Mouse (Mus musculus) ES-Bruce4 (cell line): ENCODE measurements at regions not wholly inside any gene's neighbourhood (a gene's known extent, or its start where the extent isn't known, plus 50 kb on each side); places are given as distances from the start of the nearest gene placed in this dataset.

Experiments
- H3K27ac ChIP-seq: 2 replicates; pipeline ENCODE4 v1.5.1; 2012; ENCODE audit warnings: low read length, inconsistent platforms; ENCODE audit not compliant: insufficient read depth
- H3K27me3 ChIP-seq: 2 replicates; pipeline ENCODE4 v1.6.1; 2012; ENCODE audit warnings: mild to moderate bottlenecking, low read length, inconsistent platforms; ENCODE audit not compliant: control insufficient read depth, poor library complexity, insufficient read depth, severe bottlenecking
- H3K36me3 ChIP-seq: 2 replicates; pipeline ENCODE4 v1.6.1; 2012; ENCODE audit warnings: inconsistent platforms, mild to moderate bottlenecking, low read length, moderate library complexity; ENCODE audit not compliant: control insufficient read depth, poor library complexity, insufficient read depth, severe bottlenecking
- H3K4me1 ChIP-seq: one replicate; pipeline ENCODE4 v1.8.1; 2011; ENCODE audit warnings: low read length; ENCODE audit not compliant: control insufficient read depth, insufficient read depth
- H3K4me3 ChIP-seq: 2 replicates; pipeline ENCODE4 v1.5.1; 2011; ENCODE audit warnings: low read depth, mild to moderate bottlenecking, low read length
- H3K9ac ChIP-seq: 2 replicates; pipeline ENCODE4 v1.6.1; 2012; ENCODE audit warnings: low read depth, mild to moderate bottlenecking, inconsistent platforms; ENCODE audit not compliant: poor library complexity, severe bottlenecking
- H3K9me3 ChIP-seq: replicated peaks from 2 replicates; pipeline ENCODE4 v1.6.1; 2012; ENCODE audit warnings: mild to moderate bottlenecking, low read length, inconsistent platforms; ENCODE audit not compliant: control insufficient read depth, poor library complexity, insufficient read depth, severe bottlenecking
- CTCF ChIP-seq: IDR thresholded peaks from one replicate; pipeline ENCODE4 v1.8.1; 2011; ENCODE audit warnings: low read depth, low read length
- EP300 ChIP-seq: IDR thresholded peaks from 2 replicates; pipeline ENCODE4 v1.6.1; 2011; ENCODE audit warnings: low read depth, low read length; ENCODE audit not compliant: insufficient read depth
- POLR2A ChIP-seq: IDR thresholded peaks from one replicate; pipeline ENCODE4 v1.8.1; 2011; ENCODE audit warnings: low read length; ENCODE audit not compliant: insufficient read depth

- Histone ChIP-seq H3K27me3 (no peaks in the 10 kb centered on the region), H3K4me1 (no peaks in the 10 kb centered on the region), H3K36me3 (no peaks in the 10 kb centered on the region), H3K4me3 (no peak overlapping the region), H3K27ac (no peak overlapping the region), H3K9me3 (no peaks in the 10 kb centered on the region), H3K9ac (no peak overlapping the region)
- TF ChIP-seq CTCF, result no peak
- TF ChIP-seq POLR2A, result no peak
- TF ChIP-seq EP300, result no peak
Observed at GRCm38 (mm10) chr4:45719564-45719963, 79.3 kb upstream of the Aldh1b1 start.

DNA sequence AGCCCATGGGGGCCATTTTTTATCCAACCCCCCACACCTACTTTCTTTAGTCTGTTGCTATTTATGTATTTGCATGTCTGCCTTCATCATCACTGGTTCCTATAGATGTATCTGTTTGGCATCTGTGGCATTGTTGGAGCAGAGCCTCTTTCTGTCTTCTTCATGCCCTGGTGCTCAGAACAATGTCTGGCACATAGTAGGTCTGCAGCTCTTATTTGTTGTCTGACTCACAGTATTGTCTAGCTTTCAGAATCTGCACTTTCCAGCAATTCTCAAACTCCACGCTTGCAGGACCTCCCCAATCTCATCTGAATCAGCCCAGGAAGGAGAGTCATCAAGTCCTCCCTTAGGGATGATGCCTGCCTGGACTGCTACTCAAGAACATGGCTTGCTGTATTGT lies 82.9 kb upstream of the Aldh1b1 start:
- H3K9me3 ChIP-seq, result no peaks in the 10 kb centered on the region
- no peak overlapping the region for H3K9ac ChIP-seq
- H3K27me3 ChIP-seq, result no peaks in the 10 kb centered on the region
- no peak for TF ChIP-seq POLR2A
- no peak for TF ChIP-seq EP300
- TF ChIP-seq CTCF, result no peak
- no peak overlapping the region for H3K27ac ChIP-seq
- H3K36me3 ChIP-seq, result no peaks in the 10 kb centered on the region
- H3K4me1 ChIP-seq, result no peaks in the 10 kb centered on the region
- no peak overlapping the region for H3K4me3 ChIP-seq

DNA sequence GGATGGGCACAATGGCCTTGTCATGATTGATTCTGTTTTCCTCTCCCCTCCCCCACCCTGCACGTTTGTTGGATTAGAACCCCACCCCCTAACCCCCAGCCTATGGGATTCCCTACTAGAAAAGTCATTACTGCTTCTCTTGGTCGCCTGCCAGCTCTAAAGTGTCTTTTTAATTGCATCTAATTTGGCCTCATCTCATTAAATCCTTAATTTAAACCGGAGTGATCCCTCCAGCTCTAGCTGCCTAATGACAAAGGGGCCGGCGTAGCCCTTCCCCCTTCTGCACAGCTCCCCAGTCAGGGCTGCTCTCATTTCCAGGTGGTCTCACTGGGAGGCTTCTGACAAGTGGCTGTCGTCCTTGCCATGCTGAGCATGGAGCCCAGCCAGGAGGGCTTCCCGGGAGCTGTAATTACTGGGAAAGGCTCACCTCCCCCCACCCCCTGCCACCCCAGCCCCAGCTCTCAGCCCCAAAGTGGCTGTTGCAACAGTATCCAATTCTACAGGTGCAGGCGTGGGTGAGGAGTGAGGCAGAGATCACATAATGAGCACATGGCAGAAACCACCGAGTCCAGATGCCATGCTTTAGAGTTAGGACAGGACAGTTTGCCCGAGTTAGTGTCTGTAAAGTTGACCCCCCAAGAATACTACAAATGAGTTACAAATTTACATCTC lies 84.8 kb upstream of the Aldh1b1 start:
- TF ChIP-seq CTCF, result no peak
- no peak for TF ChIP-seq POLR2A
- no peak for TF ChIP-seq EP300
- Histone ChIP-seq H3K4me3 (no peak overlapping the region), H3K9me3 (no peaks in the 10 kb centered on the region), H3K36me3 (no peaks in the 10 kb centered on the region), H3K27ac (no peak overlapping the region), H3K4me1 (no peaks in the 10 kb centered on the region), H3K9ac (no peak overlapping the region), H3K27me3 (no peaks in the 10 kb centered on the region)

- H3K4me3 ChIP-seq, result no peak overlapping the region
- no peaks in the 10 kb centered on the region for H3K27me3 ChIP-seq
- no peaks in the 10 kb centered on the region for H3K4me1 ChIP-seq
- no peak overlapping the region for H3K27ac ChIP-seq
- no peak overlapping the region for H3K9ac ChIP-seq
- no peaks in the 10 kb centered on the region for H3K9me3 ChIP-seq
- TF ChIP-seq POLR2A (no peak), CTCF (no peak), EP300 (no peak)
- H3K36me3 ChIP-seq, result no peaks in the 10 kb centered on the region
Observed at GRCm38 (mm10) chr4:45713046-45713706, 85.6 kb upstream of the Aldh1b1 start.

GRCm38 (mm10) chr4:45703997-45704396 lies 94.8 kb upstream of the Aldh1b1 start:
- Histone ChIP-seq H3K27me3 (no peaks in the 10 kb centered on the region), H3K4me1 (no peaks in the 10 kb centered on the region), H3K27ac (no peak overlapping the region), H3K9me3 (no peaks in the 10 kb centered on the region), H3K36me3 (no peaks in the 10 kb centered on the region), H3K9ac (no peak overlapping the region), H3K4me3 (no peak overlapping the region)
- TF ChIP-seq EP300, result 0 out of 2 replicates have a peak, but pooled peaks have one; percentile 46
- no peak for TF ChIP-seq CTCF

DNA sequence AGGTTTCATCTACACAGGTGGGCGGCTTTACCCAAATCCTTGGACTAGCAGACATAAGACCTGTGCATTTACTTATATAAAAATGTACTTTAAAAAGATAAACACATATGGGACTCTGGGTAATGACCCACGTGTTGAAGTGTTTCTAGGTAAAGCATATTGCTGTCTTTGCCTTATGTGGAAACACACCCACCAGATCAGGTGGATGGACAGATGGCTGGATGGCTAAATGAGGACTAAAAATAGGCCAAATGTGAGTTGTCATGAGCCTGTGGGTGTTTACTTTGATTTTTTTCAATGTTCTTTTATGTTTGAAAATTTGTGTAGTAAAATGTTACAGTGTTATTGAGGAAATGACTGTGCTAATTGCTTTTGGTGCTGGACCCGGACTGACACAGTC lies 99.2 kb upstream of the Aldh1b1 start:
- TF ChIP-seq POLR2A (no peak), EP300 (no peak), CTCF (no peak)
- H3K27me3 ChIP-seq, result no peaks in the 10 kb centered on the region
- H3K27ac ChIP-seq, result no peak overlapping the region
- no peaks in the 10 kb centered on the region for H3K9me3 ChIP-seq
- no peak overlapping the region for H3K9ac ChIP-seq
- no peaks in the 10 kb centered on the region for H3K36me3 ChIP-seq
- no peak overlapping the region for H3K4me3 ChIP-seq
- no peaks in the 10 kb centered on the region for H3K4me1 ChIP-seq
